Mouse (Mus musculus): ENCODE results near the gene Zbtb20. TPM values are rescaled to one million over a fixed set of nuclear protein-coding genes. Genes with fewer than 3 reads are reported as not detected.

Zbtb20 gene
- polyA plus RNA-seq, 1 experiment from 2014 or later, result 6.6 TPM

- no peak overlapping the region for H3K9ac ChIP-seq (ENCODE audit: low read depth, low read length)
- DNase-seq (ENCODE audit: low spot score), result no peak
- 85% methylated on average over 3 of the region's 3 CpGs for WGBS
- H3K4me3 ChIP-seq (ENCODE audit: low read depth, low read length), result no peak overlapping the region
- no peaks in the 10 kb centered on the region for H3K36me3 ChIP-seq (ENCODE audit: control insufficient read depth, insufficient read depth, low read length)
- H3K27ac ChIP-seq (ENCODE audit: low read depth, low read length), result no peak overlapping the region
- H3K9me3 ChIP-seq (ENCODE audit: control insufficient read depth, low read length), result no peaks in the 10 kb centered on the region
- H3K4me1 ChIP-seq (replicated peaks; ENCODE audit: control insufficient read depth, insufficient read depth, low read length), result no peaks in the 10 kb centered on the region
- H3K4me2 ChIP-seq, result no peak overlapping the region
- no peak for ATAC-seq (replicated peaks; ENCODE audit: low FRiP score)
- H3K27me3 ChIP-seq (replicated peaks; ENCODE audit: control insufficient read depth, insufficient read depth, low read length), result no peaks in the 10 kb centered on the region
Observed at GRCm38 (mm10) chr16:43331440-43331839, 455.8 kb downstream of the Zbtb20 start.

DNA sequence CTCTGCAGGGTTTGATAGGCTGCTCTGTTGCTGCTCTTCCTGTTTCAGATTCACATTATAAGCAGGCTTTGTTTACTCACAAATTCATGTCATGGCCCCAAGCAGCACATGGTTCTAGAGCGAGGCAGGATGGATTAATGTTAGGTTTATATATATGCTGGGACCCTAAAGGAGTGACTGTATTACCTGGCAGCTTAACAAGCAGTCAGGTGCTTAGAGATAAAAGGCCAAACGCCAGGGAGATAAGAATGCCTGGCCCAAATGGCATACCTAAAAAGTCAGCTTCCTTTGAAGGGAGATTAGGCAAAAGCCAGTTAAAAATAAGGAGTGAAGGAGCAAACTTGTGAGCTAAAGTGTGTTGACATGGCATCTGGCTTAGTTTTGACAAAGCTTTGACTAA lies 457.1 kb downstream of the Zbtb20 start:
- DNase-seq (ENCODE audit: low spot score) (no peak), ATAC-seq (replicated peaks; ENCODE audit: low FRiP score) (no peak)
- Histone ChIP-seq H3K4me2 (no peak overlapping the region), H3K27ac (ENCODE audit: low read depth, low read length) (no peak overlapping the region), H3K4me3 (ENCODE audit: low read depth, low read length) (no peak overlapping the region), H3K9ac (ENCODE audit: low read depth, low read length) (no peak overlapping the region), H3K9me3 (ENCODE audit: control insufficient read depth, low read length) (no peaks in the 10 kb centered on the region), H3K4me1 (replicated peaks; ENCODE audit: control insufficient read depth, insufficient read depth, low read length) (no peaks in the 10 kb centered on the region), H3K27me3 (replicated peaks; ENCODE audit: control insufficient read depth, insufficient read depth, low read length) (no peaks in the 10 kb centered on the region), H3K36me3 (ENCODE audit: control insufficient read depth, insufficient read depth, low read length) (no peaks in the 10 kb centered on the region)
- 38% methylated on average over 2 of the region's 2 CpGs for WGBS

- ATAC-seq (replicated peaks; ENCODE audit: low FRiP score) (no peak), DNase-seq (ENCODE audit: low spot score) (no peak)
- no peaks in the 10 kb centered on the region for H3K27me3 ChIP-seq (replicated peaks; ENCODE audit: control insufficient read depth, insufficient read depth, low read length)
- H3K9me3 ChIP-seq (ENCODE audit: control insufficient read depth, low read length), result no peaks in the 10 kb centered on the region
- no peak overlapping the region for H3K27ac ChIP-seq (ENCODE audit: low read depth, low read length)
- no peak overlapping the region for H3K4me2 ChIP-seq
- no peaks in the 10 kb centered on the region for H3K4me1 ChIP-seq (replicated peaks; ENCODE audit: control insufficient read depth, insufficient read depth, low read length)
- no peak overlapping the region for H3K4me3 ChIP-seq (ENCODE audit: low read depth, low read length)
- H3K36me3 ChIP-seq (ENCODE audit: control insufficient read depth, insufficient read depth, low read length), result no peaks in the 10 kb centered on the region
- WGBS, result 67% methylated on average over 1 of the region's 1 CpGs
- H3K9ac ChIP-seq (ENCODE audit: low read depth, low read length), result no peak overlapping the region
Observed at GRCm38 (mm10) chr16:43333265-43333664, 457.6 kb downstream of the Zbtb20 start.

DNA sequence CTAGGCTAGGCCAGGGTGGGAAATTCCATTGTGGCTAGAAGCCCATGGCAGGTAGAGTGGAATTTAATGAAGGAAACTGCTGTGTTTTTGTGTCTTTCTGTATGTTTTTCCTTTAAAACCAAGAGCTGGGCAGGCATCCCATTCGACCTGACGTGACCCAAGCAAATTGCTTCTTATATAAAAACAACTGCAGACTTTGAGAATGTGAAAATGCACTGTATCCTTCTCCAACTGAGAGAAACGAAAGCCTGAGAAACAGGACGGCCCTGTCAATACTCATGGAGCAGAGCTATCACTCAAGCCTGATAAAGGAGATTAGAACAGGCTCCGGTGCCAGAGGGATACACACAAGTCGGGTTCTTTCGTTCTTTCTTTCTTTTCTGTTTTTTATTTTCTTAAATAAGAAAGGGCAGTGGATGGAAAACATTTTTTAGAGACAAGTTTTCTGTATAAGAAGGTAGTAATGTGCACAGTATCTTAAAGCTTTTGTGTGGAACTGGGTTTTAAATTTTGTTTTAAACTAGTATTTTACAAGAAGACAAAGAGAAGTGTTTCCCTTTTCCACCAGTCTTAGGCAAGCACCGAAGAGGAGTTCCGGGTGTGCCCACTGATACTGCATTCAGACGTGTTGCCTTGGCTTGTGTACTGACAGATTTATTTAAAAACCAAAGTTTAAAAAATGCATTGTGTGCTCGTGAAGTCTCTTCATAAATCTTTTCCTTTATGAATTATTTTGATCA lies 458.9 kb downstream of the Zbtb20 start:
- ATAC-seq (replicated peaks; ENCODE audit: low FRiP score), result no peak
- H3K27me3 ChIP-seq (replicated peaks; ENCODE audit: control insufficient read depth, insufficient read depth, low read length), result no peaks in the 10 kb centered on the region
- DNase-seq (ENCODE audit: low spot score), result no peak
- no peak overlapping the region for H3K4me3 ChIP-seq (ENCODE audit: low read depth, low read length)
- H3K4me2 ChIP-seq, result no peak overlapping the region
- H3K36me3 ChIP-seq (ENCODE audit: control insufficient read depth, insufficient read depth, low read length), result no peaks in the 10 kb centered on the region
- no peaks in the 10 kb centered on the region for H3K9me3 ChIP-seq (ENCODE audit: control insufficient read depth, low read length)
- H3K27ac ChIP-seq (ENCODE audit: low read depth, low read length), result no peak overlapping the region
- 51% methylated on average over 11 of the region's 11 CpGs for WGBS
- H3K4me1 ChIP-seq (replicated peaks; ENCODE audit: control insufficient read depth, insufficient read depth, low read length), result no peaks in the 10 kb centered on the region
- H3K9ac ChIP-seq (ENCODE audit: low read depth, low read length), result no peak overlapping the region

- ATAC-seq (replicated peaks; ENCODE audit: low FRiP score), result no peak
- Histone ChIP-seq H3K9ac (ENCODE audit: low read depth, low read length) (no peak overlapping the region), H3K27me3 (replicated peaks; ENCODE audit: control insufficient read depth, insufficient read depth, low read length) (no peaks in the 10 kb centered on the region), H3K9me3 (ENCODE audit: control insufficient read depth, low read length) (no peaks in the 10 kb centered on the region), H3K4me2 (no peak overlapping the region), H3K27ac (ENCODE audit: low read depth, low read length) (no peak overlapping the region), H3K36me3 (ENCODE audit: control insufficient read depth, insufficient read depth, low read length) (no peaks in the 10 kb centered on the region), H3K4me3 (ENCODE audit: low read depth, low read length) (no peak overlapping the region), H3K4me1 (replicated peaks; ENCODE audit: control insufficient read depth, insufficient read depth, low read length) (no peaks in the 10 kb centered on the region)
- no peak for DNase-seq (ENCODE audit: low spot score)
- WGBS, result 67% methylated on average over 8 of the region's 8 CpGs
Observed at GRCm38 (mm10) chr16:43335151-43335823, 459.6 kb downstream of the Zbtb20 start.

- ATAC-seq (replicated peaks; ENCODE audit: low FRiP score), result no peak
Observed at GRCm38 (mm10) chr16:43335824-43336215, 460.1 kb downstream of the Zbtb20 start.

GRCm38 (mm10) chr16:43340712-43341111 lies 465.0 kb downstream of the Zbtb20 start:
- no peak for ATAC-seq (replicated peaks; ENCODE audit: low FRiP score)
- no peak for DNase-seq (ENCODE audit: low spot score)
- H3K27ac ChIP-seq (ENCODE audit: low read depth, low read length), result no peak overlapping the region
- H3K9me3 ChIP-seq (ENCODE audit: control insufficient read depth, low read length), result no peaks in the 10 kb centered on the region
- no peaks in the 10 kb centered on the region for H3K27me3 ChIP-seq (replicated peaks; ENCODE audit: control insufficient read depth, insufficient read depth, low read length)
- H3K36me3 ChIP-seq (ENCODE audit: control insufficient read depth, insufficient read depth, low read length), result no peaks in the 10 kb centered on the region
- H3K4me2 ChIP-seq, result no peak overlapping the region
- 70% methylated on average over 4 of the region's 4 CpGs for WGBS
- no peak overlapping the region for H3K4me3 ChIP-seq (ENCODE audit: low read depth, low read length)
- H3K4me1 ChIP-seq (replicated peaks; ENCODE audit: control insufficient read depth, insufficient read depth, low read length), result no peaks in the 10 kb centered on the region
- H3K9ac ChIP-seq (ENCODE audit: low read depth, low read length), result no peak overlapping the region

More at GRCm38 (mm10) chr16:43335824-43336215, 460.1 kb downstream of the Zbtb20 start:
- Histone ChIP-seq H3K4me2 (no peak overlapping the region), H3K36me3 (ENCODE audit: control insufficient read depth, insufficient read depth, low read length) (no peaks in the 10 kb centered on the region), H3K4me1 (replicated peaks; ENCODE audit: control insufficient read depth, insufficient read depth, low read length) (no peaks in the 10 kb centered on the region), H3K9me3 (ENCODE audit: control insufficient read depth, low read length) (no peaks in the 10 kb centered on the region), H3K27me3 (replicated peaks; ENCODE audit: control insufficient read depth, insufficient read depth, low read length) (no peaks in the 10 kb centered on the region), H3K4me3 (ENCODE audit: low read depth, low read length) (no peak overlapping the region), H3K27ac (ENCODE audit: low read depth, low read length) (no peak overlapping the region), H3K9ac (ENCODE audit: low read depth, low read length) (no peak overlapping the region)
- DNase-seq (ENCODE audit: low spot score), result no peak
- 85% methylated on average over 4 of the region's 4 CpGs for WGBS

DNA sequence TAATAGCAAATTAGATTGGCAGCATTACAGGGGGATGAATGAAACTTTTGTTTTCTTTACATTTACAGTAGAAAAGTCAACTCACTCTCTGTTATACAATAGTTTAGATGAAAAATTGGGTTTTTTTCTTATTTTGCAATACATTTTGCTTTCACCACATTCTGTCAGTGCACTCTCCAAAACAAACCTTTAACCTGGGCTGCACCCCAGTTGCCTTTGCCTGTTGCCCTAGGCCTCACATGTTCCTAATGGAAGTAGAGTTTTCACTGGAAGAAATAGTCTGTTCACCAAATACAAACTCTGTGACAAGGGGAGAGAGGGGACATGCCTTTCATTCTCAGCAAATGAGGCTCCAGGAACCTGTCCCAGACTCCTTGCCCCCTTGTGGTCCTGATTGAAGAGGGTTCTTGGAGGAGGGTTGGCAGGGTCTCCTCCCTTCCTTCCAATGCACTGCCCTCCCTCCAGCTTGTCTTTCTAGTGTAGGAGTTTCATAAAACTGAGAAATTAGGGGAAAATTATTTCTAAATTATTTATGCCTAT lies 466.3 kb downstream of the Zbtb20 start:
- H3K27ac ChIP-seq (ENCODE audit: low read depth, low read length), result no peak overlapping the region
- H3K4me3 ChIP-seq (ENCODE audit: low read depth, low read length), result no peak overlapping the region
- no peaks in the 10 kb centered on the region for H3K27me3 ChIP-seq (replicated peaks; ENCODE audit: control insufficient read depth, insufficient read depth, low read length)
- H3K4me2 ChIP-seq, result no peak overlapping the region
- no peak overlapping the region for H3K9ac ChIP-seq (ENCODE audit: low read depth, low read length)
- H3K9me3 ChIP-seq (ENCODE audit: control insufficient read depth, low read length), result no peaks in the 10 kb centered on the region
- DNase-seq (ENCODE audit: low spot score), result no peak
- no peaks in the 10 kb centered on the region for H3K4me1 ChIP-seq (replicated peaks; ENCODE audit: control insufficient read depth, insufficient read depth, low read length)
- ATAC-seq (replicated peaks; ENCODE audit: low FRiP score), result no peak
- H3K36me3 ChIP-seq (ENCODE audit: control insufficient read depth, insufficient read depth, low read length), result no peaks in the 10 kb centered on the region

GRCm38 (mm10) chr16:43346094-43346493 lies 470.4 kb downstream of the Zbtb20 start:
- Histone ChIP-seq H3K4me1 (replicated peaks; ENCODE audit: control insufficient read depth, insufficient read depth, low read length) (no peaks in the 10 kb centered on the region), H3K36me3 (ENCODE audit: control insufficient read depth, insufficient read depth, low read length) (no peaks in the 10 kb centered on the region), H3K4me3 (ENCODE audit: low read depth, low read length) (no peak overlapping the region), H3K9ac (ENCODE audit: low read depth, low read length) (no peak overlapping the region), H3K27me3 (replicated peaks; ENCODE audit: control insufficient read depth, insufficient read depth, low read length) (no peaks in the 10 kb centered on the region), H3K27ac (ENCODE audit: low read depth, low read length) (no peak overlapping the region), H3K9me3 (ENCODE audit: control insufficient read depth, low read length) (no peaks in the 10 kb centered on the region), H3K4me2 (no peak overlapping the region)
- no peak for ATAC-seq (replicated peaks; ENCODE audit: low FRiP score)
- DNase-seq (ENCODE audit: low spot score), result no peak

Data from liver, embryonic 11.5 days (tissue).